Mouse (Mus musculus) lung, postnatal 4 days (tissue): ENCODE data around the gene Gprin1.
A peak's percentile ranks its signal among the peaks of the same experiment; 100 is the strongest.

Source experiments
- DNase-seq, 2 experiments: peaks; one replicate each; pipeline ENCODE4 v3.0.0; 2021

Gene Gprin1

GRCm38 (mm10) chr13:54759496-54759895 lies 9.8 kb upstream of the Gprin1 start:
- no peak for DNase-seq

GRCm38 (mm10) chr13:54758756-54759470 lies 9.2 kb upstream of the Gprin1 start:
- DNase-seq, result no peak

- peak; percentile 84 to 90 for DNase-seq
These were observed 8.5 kb upstream of the Gprin1 start for GRCm38 (mm10) chr13:54758045-54758755.

GRCm38 (mm10) chr13:54757093-54757830 lies 7.6 kb upstream of the Gprin1 start:
- DNase-seq, result no peak

DNA sequence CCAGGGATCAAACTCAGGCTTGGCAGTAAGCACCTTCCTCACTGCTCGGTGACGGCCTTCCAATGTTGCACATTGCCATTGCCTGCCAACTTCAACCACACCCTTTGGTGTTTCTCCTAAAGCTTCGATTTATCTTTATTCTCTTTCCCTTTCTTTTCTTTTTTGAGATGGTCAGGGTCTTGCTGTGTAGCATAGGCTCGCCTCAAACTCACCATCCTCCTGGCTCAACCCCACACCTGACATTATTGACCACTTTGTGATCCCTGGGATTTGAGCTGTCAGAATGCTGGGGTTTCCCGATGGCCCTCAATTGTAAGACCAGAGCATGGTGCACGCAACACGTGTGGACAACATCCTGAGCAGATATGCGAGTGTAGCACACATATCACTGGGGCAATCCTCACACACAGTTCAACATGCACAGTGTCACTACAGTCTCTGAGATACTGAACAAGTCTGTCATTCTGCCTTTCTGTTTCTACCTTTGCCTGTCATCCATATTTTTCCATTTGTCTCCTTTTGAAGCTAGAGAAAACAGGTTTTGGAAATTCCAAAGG lies 6.6 kb upstream of the Gprin1 start:
- DNase-seq, result no peak

DNA sequence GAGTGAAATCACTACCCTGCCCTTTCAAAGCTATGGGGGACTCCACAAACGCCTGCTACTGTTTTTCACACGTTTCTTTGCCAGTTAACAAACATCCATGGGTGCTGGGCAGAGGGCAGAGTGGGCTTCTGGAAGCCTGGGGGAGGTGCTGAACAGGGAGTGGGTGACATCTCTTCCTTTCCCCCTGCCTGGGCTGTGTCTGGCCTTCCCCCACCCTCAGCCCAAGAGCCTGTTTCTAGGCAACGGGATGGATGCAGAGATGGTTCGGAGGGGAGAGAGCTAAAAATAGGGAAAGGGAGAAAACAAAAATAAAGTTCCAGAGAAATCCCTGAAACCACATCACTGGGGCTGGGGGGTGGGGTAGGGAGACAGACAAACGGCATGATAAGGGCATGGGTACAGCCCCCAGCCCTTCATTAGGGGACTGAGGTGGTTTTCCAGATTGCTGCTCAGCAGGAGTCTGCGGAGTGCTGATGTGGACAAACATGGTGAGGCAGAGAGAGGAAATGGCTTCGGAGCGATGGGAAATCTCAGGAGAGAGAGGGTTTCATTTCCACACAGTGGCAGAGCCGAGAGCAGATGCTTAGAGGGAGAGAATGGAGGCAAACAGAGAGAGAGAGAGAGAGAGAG lies 5.6 kb upstream of the Gprin1 start:
- DNase-seq, result no peak

DNA sequence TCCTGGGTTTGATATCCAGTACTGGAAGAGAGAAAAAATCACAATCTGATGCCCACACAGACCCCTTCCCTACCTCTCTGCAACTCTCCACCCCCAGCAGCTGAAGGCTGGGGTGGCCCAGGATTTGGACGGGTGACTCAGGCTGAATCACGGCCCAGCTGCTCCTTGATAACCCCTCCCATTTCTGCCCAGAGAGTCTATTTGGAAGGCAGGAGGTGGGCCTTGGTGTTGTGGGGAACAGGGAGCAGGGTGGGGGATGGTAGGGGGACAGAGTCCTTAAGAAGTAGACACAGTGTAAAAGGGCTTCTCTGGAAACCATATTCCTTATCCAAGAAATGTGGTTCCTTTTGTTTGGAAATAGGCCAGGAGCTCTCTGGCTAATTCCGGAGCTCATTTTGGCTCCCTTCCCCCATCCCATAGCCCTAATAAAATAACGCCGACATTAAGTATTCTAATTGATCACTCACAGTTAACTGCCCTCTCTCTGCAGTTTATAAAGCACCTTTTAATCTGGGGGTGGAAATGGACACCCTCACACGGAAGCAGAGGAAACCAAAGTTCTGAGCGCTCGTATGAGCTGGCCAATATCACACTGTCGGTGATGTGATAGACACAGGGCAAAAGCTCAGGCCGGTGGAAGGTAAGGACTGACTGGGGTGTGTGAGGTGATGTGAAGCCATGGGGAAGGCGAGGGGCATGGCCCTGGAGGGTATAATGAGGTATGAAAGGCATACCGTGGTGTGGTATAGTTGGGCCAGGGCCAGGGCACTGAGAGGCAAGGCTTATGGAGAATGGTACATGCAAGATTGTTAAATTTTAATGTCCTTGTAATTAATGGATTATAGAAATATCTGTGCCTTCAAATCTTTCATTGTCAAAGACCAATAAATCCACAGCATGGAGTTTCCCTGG lies 4.8 kb upstream of the Gprin1 start:
- no peak for DNase-seq

DNA sequence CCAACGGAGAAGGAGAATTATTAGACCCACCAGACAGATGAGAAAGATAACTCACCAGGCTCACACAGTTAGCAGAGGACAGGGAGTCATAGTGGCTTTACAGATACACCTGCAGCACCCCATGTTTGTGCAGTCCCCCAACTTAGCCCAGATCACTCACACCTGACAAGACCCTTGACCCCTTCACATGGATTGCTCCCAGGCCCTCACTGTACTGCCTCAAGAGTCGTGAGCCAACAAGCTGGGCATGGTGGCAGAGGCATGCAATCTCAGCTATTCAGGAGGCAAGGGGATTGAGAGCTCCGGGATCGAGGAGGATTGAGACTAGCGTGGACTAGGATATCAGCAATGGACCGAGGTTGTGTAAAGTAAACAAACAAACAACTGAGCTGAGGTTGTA lies 4.1 kb upstream of the Gprin1 start:
- no peak for DNase-seq

DNA sequence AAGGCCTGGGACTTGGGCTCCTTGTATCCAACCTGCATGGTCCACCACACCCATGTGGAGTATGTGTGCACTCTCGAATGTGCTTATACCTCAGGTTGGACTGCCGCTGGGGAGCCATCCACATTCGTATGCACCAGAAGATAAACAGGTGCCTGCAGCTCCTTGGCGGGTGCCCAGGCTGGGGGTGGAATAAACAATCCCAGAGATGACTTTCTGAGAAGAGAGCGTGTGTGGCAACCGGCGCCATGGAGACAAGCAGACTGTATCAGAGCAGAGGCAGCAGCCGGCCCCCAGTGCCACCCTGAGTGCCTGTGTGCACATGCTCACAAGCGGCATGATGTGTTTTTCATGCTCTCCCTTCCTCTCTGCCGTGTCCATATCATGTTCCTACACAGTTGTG lies 3.0 kb upstream of the Gprin1 start:
- DNase-seq, result no peak

GRCm38 (mm10) chr13:54750699-54751098 lies 1.0 kb upstream of the Gprin1 start:
- peak in 1 of 2 experiments; percentile 36 for DNase-seq

GRCm38 (mm10) chr13:54749061-54749863 lies 412 bp downstream of the Gprin1 start:
- DNase-seq, result peak; percentile 34 to 67

- no peak for DNase-seq
These were observed 983 bp downstream of the Gprin1 start for GRCm38 (mm10) chr13:54748721-54749060.

GRCm38 (mm10) chr13:54748190-54748589 lies 1.5 kb downstream of the Gprin1 start:
- DNase-seq, result no peak

GRCm38 (mm10) chr13:54746896-54747295 lies 2.8 kb downstream of the Gprin1 start:
- DNase-seq, result no peak

GRCm38 (mm10) chr13:54746110-54746509 lies 3.6 kb downstream of the Gprin1 start:
- no peak for DNase-seq

DNA sequence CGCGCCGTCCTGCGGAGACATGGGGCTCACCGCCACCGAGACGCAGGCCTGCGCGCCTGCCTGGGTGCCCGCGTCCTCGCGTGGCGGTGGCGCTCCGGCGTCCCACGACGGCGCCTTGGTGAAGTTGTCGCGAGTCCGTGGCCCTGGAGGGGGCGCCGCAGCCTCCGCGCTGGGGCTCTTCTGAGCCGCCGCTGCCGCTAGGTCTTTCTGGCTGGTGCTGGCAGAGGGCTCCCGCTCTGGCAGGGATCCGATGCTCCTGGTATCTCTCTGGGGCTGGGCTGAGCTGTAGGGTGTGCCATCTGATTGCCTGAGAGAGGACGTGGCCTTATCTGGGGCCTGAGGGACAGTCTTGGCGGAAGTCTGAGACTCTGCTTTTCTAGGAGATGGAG lies 11.5 kb downstream of the Gprin1 start:
- no peak for DNase-seq

- DNase-seq, result peak in 1 of 2 experiments; percentile 30
These were observed 12.0 kb downstream of the Gprin1 start for GRCm38 (mm10) chr13:54737488-54738212.

DNA sequence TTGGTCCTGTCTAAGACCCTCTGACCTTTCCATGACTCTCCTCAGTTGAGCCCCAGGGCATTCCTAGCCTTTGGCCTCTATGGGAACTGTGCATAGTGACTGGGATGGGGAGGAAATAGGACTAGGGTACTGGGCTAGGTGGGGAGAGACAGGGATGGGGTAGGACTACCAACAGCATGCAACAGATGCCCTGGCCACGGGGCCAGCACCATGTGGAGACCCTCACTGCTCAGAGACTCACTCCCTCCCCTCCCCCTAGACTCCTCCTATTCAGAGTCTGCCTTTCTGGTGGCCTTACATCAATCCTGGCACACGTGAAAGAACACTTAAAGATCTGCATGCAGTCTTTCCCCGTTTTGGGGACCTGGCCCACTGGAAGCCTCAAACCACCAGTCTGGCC lies 12.7 kb downstream of the Gprin1 start:
- DNase-seq, result no peak

- DNase-seq, result no peak
These were observed 23.5 kb downstream of the Gprin1 start for GRCm38 (mm10) chr13:54726131-54726530.

DNA sequence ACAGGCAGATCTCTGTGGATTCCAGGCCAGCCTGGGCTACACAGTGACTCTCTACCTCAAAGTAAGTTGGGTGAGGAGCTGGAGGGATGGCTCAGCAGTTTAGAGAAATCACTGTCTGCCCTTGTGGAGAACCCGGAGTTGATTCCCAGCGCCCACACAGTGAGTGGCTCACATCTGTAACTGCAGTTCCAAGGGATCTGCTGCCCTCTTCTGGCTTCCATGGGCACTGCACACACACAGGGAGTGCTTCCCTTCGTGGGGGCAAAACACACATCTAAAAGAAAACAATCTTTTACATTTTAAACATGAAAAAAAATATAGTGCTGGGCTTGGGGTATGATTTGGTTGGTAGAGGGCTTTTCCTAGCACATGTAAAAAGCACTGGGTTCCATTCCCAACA lies 26.5 kb downstream of the Gprin1 start:
- no peak for DNase-seq
